Mouse (Mus musculus) thymus, postnatal 36 days (tissue): ENCODE data around the gene Fgfr2.

Experiments used
- DNase-seq, 2 experiments: peaks; one replicate each; pipeline ENCODE4 v3.0.0; 2022; ENCODE audit warnings: mixed read lengths in 2 of 2

Fgfr2 gene

GRCm38 (mm10) chr7:132380634-132381336, 742.4 kb downstream of the Fgfr2 start:
- no peak for DNase-seq

- no peak for DNase-seq
These were observed 745.2 kb downstream of the Fgfr2 start for GRCm38 (mm10) chr7:132377913-132378312.

- DNase-seq: no peak
These were observed 749.4 kb downstream of the Fgfr2 start for GRCm38 (mm10) chr7:132373594-132374378.

GRCm38 (mm10) chr7:132372752-132373513, 750.2 kb downstream of the Fgfr2 start:
- DNase-seq: no peak

GRCm38 (mm10) chr7:132371832-132372231, 751.3 kb downstream of the Fgfr2 start:
- no peak for DNase-seq

GRCm38 (mm10) chr7:132369784-132370183, 753.4 kb downstream of the Fgfr2 start:
- no peak for DNase-seq

- DNase-seq: no peak
These were observed 754.3 kb downstream of the Fgfr2 start for GRCm38 (mm10) chr7:132368859-132369258.

- no peak for DNase-seq
These were observed 755.8 kb downstream of the Fgfr2 start for GRCm38 (mm10) chr7:132367344-132367743.

- DNase-seq: peak; percentile 56 to 58
These were observed 757.3 kb downstream of the Fgfr2 start for GRCm38 (mm10) chr7:132365703-132366384.

- peak in 1 of 2 experiments; percentile 14 for DNase-seq
These were observed 758.0 kb downstream of the Fgfr2 start for GRCm38 (mm10) chr7:132365111-132365510.

GRCm38 (mm10) chr7:132364506-132364905, 758.6 kb downstream of the Fgfr2 start:
- DNase-seq: peak; percentile 40 to 52

GRCm38 (mm10) chr7:132360336-132360735, 762.8 kb downstream of the Fgfr2 start:
- DNase-seq: no peak

- no peak for DNase-seq
These were observed 764.4 kb downstream of the Fgfr2 start for GRCm38 (mm10) chr7:132358709-132359108.

- DNase-seq: no peak
These were observed 764.9 kb downstream of the Fgfr2 start for GRCm38 (mm10) chr7:132358250-132358649.

GRCm38 (mm10) chr7:132357841-132358237, 765.3 kb downstream of the Fgfr2 start:
- DNase-seq: no peak

- no peak for DNase-seq
These were observed 766.0 kb downstream of the Fgfr2 start for GRCm38 (mm10) chr7:132356881-132357840.

GRCm38 (mm10) chr7:132356185-132356584, 767.0 kb downstream of the Fgfr2 start:
- DNase-seq: peak; percentile 34 to 54

- no peak for DNase-seq
These were observed 767.4 kb downstream of the Fgfr2 start for GRCm38 (mm10) chr7:132355767-132356166.

GRCm38 (mm10) chr7:132349075-132349572, 774.0 kb downstream of the Fgfr2 start:
- DNase-seq: no peak

GRCm38 (mm10) chr7:132347273-132348045, 775.7 kb downstream of the Fgfr2 start:
- DNase-seq: no peak
